Comparison of ENCODE assay signal across 7 mouse cellular contexts in genomic region chr16:96620402-96620801, GRCm38 (mm10).
DNase-seq lines count a peak whose midpoint lies in the region; ATAC-seq lines count a peak whose summit lies in the region.

No protein-coding gene starts in this region.

- H3K36me3 ChIP-seq in neural tube, embryonic 15.5 days = no peaks in the 10 kb centered on the region

- 0 out of 2 replicates have a peak, but pooled peaks have one; percentile 42 for ATAC-seq in neural tube, embryonic 15.5 days (ENCODE audit: low FRiP score)

- no peak overlapping the region for H3K4me3 ChIP-seq in neural tube, embryonic 15.5 days (replicated peaks)

- H3K27ac ChIP-seq in neural tube, embryonic 15.5 days (replicated peaks) = 0 out of 2 replicates have a peak overlapping the region, but pooled peaks have one; percentile 29

- H3K27me3 ChIP-seq in neural tube, embryonic 15.5 days (replicated peaks) = no peaks in the 10 kb centered on the region

- DNase-seq in neural tube, embryonic 10.5 days (ENCODE audit: extremely low spot score, low spot score) = no peak
- peak; percentile 23 to 29 for DNase-seq in frontal cortex, postnatal 10 days (ENCODE audit: low spot score in 2 of 2)
- DNase-seq in layer of hippocampus, adult 9-11 months = peak; percentile 78
- no peak for DNase-seq in embryo, embryonic 10.5 days (ENCODE audit: low spot score)
- no peak for DNase-seq in kidney, postnatal 36 days
- no peak for DNase-seq in testis, postnatal 14 days (ENCODE audit: low spot score)

- 75% methylated on average over 5 of the region's 5 CpGs for WGBS in neural tube, embryonic 15.5 days

- no peaks in the 10 kb centered on the region for H3K9me3 ChIP-seq in neural tube, embryonic 15.5 days (replicated peaks)

- H3K4me2 ChIP-seq in neural tube, embryonic 15.5 days = no peak overlapping the region

- H3K4me1 ChIP-seq in neural tube, embryonic 15.5 days = peaks cover 27% of the 10 kb centered on the region

- no peak overlapping the region for H3K9ac ChIP-seq in neural tube, embryonic 15.5 days (replicated peaks)

Comparison
In these comparisons a context has a peak if more than half of its experiments do, and no peak if none do; other contexts are left out.
1. DNase-seq: peak in frontal cortex, postnatal 10 days (2 of 2) and layer of hippocampus, adult 9-11 months (single experiment); none in neural tube, embryonic 10.5 days (single experiment), embryo, embryonic 10.5 days (single experiment), kidney, postnatal 36 days (0 of 2) and testis, postnatal 14 days (single experiment).